Mouse (Mus musculus): ENCODE results near the gene Gm28043. TPM values are rescaled to one million over a fixed set of nuclear protein-coding genes. Genes with fewer than 3 reads are reported as not detected.
A peak's percentile ranks its signal among the peaks of the same experiment; 100 is the strongest.

Gm28043 gene
- total and polyA plus RNA-seq, 3 experiments, result 3.6 to 4.2 (median 3.7) TPM

DNA sequence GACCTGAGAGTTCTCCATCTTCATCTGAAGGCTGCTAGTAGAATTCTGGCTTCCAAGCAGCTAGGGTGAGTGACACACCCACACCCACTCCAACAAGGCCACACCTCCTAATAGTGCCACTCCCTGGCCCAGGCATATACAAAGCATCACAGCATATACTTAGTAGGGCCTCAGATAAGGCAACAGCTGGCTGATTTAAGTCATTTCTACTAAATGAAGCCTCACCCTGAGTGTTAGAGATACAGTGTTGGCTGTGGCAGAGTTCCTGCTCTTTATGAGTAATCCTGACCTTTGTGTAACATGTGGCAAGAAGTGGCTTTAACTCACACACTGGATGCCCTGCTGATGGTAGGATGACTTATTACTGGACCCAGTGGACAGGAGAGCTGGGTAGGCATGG lies 55.3 kb downstream of the Gm28043 start:
- H3K4me3 ChIP-seq (replicated peaks in 1 of 3; ENCODE audit: low read depth in 2 of 3, low read length in 2 of 3, poor library complexity in 1 of 3), result no peak overlapping the region
- TF ChIP-seq RCOR1 (conservative IDR thresholded peaks at IDR 0.05; ENCODE audit: low read depth, low read length), result no peak
- H3K4me2 ChIP-seq (ENCODE audit: insufficient read depth, low read depth, poor library complexity, severe bottlenecking), result no peak overlapping the region
- no peak overlapping the region for H3K27ac ChIP-seq (ENCODE audit: insufficient read depth, low read depth)
- no peaks in the 10 kb centered on the region for H3K27me3 ChIP-seq (replicated peaks)
- in situ Hi-C loops (cut with MboI; ENCODE audit: low pct_ligation_motif_present, low pct_unique_long_range_greater_than_20kb, low sequenced_read_pairs) (no loop called here), dilution Hi-C loops (cut with MboI; ENCODE audit: extremely low pct_ligation_motif_present, extremely low pct_unique_long_range_greater_than_20kb, low sequenced_read_pairs) (no loop called here)
- DNase-seq (ENCODE audit: extremely low read depth), result no peak
- H3K4me1 ChIP-seq (ENCODE audit: control insufficient read depth in 1 of 2, insufficient read depth in 2 of 2), result peaks cover 2 to 42% of the 10 kb centered on the region in 2 experiments
- H3K36me3 ChIP-seq (replicated peaks in 1 of 2; ENCODE audit: control insufficient read depth in 1 of 2, insufficient read depth in 1 of 2, low read length in 1 of 2), result peaks cover 51 to 88% of the 10 kb centered on the region in 2 experiments
- no peak overlapping the region for H3K9ac ChIP-seq (ENCODE audit: insufficient read depth, low read depth)
- no peaks in the 10 kb centered on the region for H3K9me3 ChIP-seq (replicated peaks; ENCODE audit: low read length)
- H3K79me2 ChIP-seq (replicated peaks; ENCODE audit: control insufficient read depth, extremely low read depth, insufficient read depth, poor library complexity, severe bottlenecking), result peaks cover 35% of the 10 kb centered on the region

DNA sequence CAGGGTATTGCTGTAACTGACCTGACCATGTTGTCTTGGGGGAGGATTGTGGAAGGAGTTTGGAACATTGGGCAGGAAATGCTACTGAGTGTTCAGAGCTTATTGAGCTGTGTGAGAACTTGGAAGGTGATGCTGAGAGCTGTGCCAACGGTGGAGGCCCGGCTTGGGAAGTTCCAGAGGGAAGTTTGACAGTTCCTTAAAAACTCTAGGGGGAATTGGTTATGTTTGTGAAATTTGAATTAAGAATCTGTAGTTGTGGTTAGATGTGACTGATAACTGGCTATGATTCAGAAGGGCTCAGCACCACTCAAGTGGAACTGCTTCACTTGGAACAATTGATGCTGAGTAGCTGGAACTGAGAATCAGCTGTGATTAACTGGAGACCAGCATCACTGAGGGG lies 56.3 kb downstream of the Gm28043 start:
- Histone ChIP-seq H3K4me1 (ENCODE audit: control insufficient read depth in 1 of 2, insufficient read depth in 2 of 2) (peaks cover 2 to 46% of the 10 kb centered on the region in 2 experiments), H3K4me2 (ENCODE audit: insufficient read depth, low read depth, poor library complexity, severe bottlenecking) (no peak overlapping the region), H3K27ac (ENCODE audit: insufficient read depth, low read depth) (no peak overlapping the region)

DNA sequence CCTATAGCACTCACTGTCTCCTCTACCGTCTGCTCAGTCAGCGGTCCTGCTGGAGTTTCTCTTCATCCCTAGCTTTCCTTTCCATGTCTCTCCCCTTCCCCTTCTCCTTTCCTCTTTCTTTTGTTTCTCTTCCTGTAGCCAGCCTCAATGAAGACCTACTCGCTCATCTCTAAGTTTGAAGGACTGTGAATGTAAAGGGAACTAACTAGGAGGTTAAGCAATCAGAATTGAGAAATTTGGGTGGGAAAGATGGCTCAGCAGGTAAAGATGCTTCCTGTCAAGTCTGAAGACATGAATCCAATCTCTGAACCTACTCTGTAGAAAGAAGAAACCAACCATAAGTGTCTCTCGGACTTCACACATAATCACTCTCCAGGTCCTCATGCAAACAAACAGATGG lies 58.6 kb downstream of the Gm28043 start:
- Histone ChIP-seq H3K4me2 (ENCODE audit: insufficient read depth, low read depth, poor library complexity, severe bottlenecking) (no peak overlapping the region), H3K4me3 (replicated peaks in 1 of 3; ENCODE audit: low read depth in 2 of 3, low read length in 2 of 3, poor library complexity in 1 of 3) (no peak overlapping the region), H3K27ac (ENCODE audit: insufficient read depth, low read depth) (no peak overlapping the region), H3K9me3 (replicated peaks; ENCODE audit: low read length) (no peaks in the 10 kb centered on the region), H3K27me3 (replicated peaks) (no peaks in the 10 kb centered on the region), H3K79me2 (replicated peaks; ENCODE audit: control insufficient read depth, extremely low read depth, insufficient read depth, poor library complexity, severe bottlenecking) (peaks cover 18% of the 10 kb centered on the region), H3K9ac (ENCODE audit: insufficient read depth, low read depth) (no peak overlapping the region), H3K4me1 (ENCODE audit: control insufficient read depth in 1 of 2, insufficient read depth in 2 of 2) (peaks cover 14 to 62% of the 10 kb centered on the region in 2 experiments), H3K36me3 (replicated peaks in 1 of 2; ENCODE audit: control insufficient read depth in 1 of 2, insufficient read depth in 1 of 2, low read length in 1 of 2) (peaks cover 58 to 91% of the 10 kb centered on the region in 2 experiments)
- in situ Hi-C loops (cut with MboI; ENCODE audit: low pct_ligation_motif_present, low pct_unique_long_range_greater_than_20kb, low sequenced_read_pairs), result no loop called here
- TF ChIP-seq USF1 (IDR thresholded peaks at IDR 0.05; ENCODE audit: low read depth, low read length), result no peak
- TF ChIP-seq CHD2 (IDR thresholded peaks at IDR 0.05; ENCODE audit: low read length), result no peak
- no peak for TF ChIP-seq MXI1 (IDR thresholded peaks at IDR 0.05; ENCODE audit: low read depth, low read length)
- no peak for DNase-seq (ENCODE audit: extremely low read depth)
- dilution Hi-C loops (cut with MboI; ENCODE audit: extremely low pct_ligation_motif_present, extremely low pct_unique_long_range_greater_than_20kb, low sequenced_read_pairs), result no loop called here

More for the DNA sequence above, 56.3 kb downstream of the Gm28043 start:
- H3K36me3 ChIP-seq (replicated peaks in 1 of 2; ENCODE audit: control insufficient read depth in 1 of 2, insufficient read depth in 1 of 2, low read length in 1 of 2), result peaks cover 58 to 91% of the 10 kb centered on the region in 2 experiments
- H3K27me3 ChIP-seq (replicated peaks), result no peaks in the 10 kb centered on the region
- H3K79me2 ChIP-seq (replicated peaks; ENCODE audit: control insufficient read depth, extremely low read depth, insufficient read depth, poor library complexity, severe bottlenecking), result peaks cover 28% of the 10 kb centered on the region
- TF ChIP-seq ETS1 (conservative IDR thresholded peaks at IDR 0.05; ENCODE audit: low read depth, low read length), result 0 out of 2 replicates have a peak, but pooled peaks have one; percentile 24
- no peak for TF ChIP-seq POLR2AphosphoS2 (IDR thresholded peaks at IDR 0.05; ENCODE audit: low read depth, low read length)
- in situ Hi-C loops (cut with MboI; ENCODE audit: low pct_ligation_motif_present, low pct_unique_long_range_greater_than_20kb, low sequenced_read_pairs) (no loop called here), dilution Hi-C loops (cut with MboI; ENCODE audit: extremely low pct_ligation_motif_present, extremely low pct_unique_long_range_greater_than_20kb, low sequenced_read_pairs) (no loop called here)
- no peaks in the 10 kb centered on the region for H3K9me3 ChIP-seq (replicated peaks; ENCODE audit: low read length)
- H3K9ac ChIP-seq (ENCODE audit: insufficient read depth, low read depth), result no peak overlapping the region
- H3K4me3 ChIP-seq (replicated peaks in 1 of 3; ENCODE audit: low read depth in 2 of 3, low read length in 2 of 3, poor library complexity in 1 of 3), result no peak overlapping the region
- DNase-seq (ENCODE audit: extremely low read depth), result peak; percentile 44

DNA sequence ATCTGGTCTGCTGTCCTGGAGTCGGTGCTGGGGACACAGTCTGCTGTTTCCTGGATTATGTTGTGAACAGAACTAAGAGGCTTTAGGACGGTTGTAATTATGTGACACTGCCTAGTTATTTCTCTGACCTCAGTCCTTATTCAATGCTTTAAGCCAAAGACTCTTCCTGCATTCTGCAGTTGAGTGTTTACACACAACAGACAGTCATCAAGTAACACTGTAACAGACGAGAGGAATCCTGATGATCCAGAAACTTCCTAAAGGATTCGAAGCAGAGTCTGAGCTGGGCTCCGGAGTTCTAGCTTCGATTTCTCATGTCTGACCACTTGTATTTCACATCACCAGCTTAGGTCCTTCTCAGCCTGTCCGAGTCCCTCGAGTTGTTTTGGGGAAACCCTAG lies 63.9 kb downstream of the Gm28043 start:
- H3K4me1 ChIP-seq (ENCODE audit: control insufficient read depth in 1 of 2, insufficient read depth in 2 of 2), result peaks cover 29 to 61% of the 10 kb centered on the region in 2 experiments
- DNase-seq (ENCODE audit: extremely low read depth), result no peak
- peaks cover 2% of the 10 kb centered on the region; the same call in 1 of the 2 replicates for H3K79me2 ChIP-seq (replicated peaks; ENCODE audit: control insufficient read depth, extremely low read depth, insufficient read depth, poor library complexity, severe bottlenecking)
- H3K27ac ChIP-seq (ENCODE audit: insufficient read depth, low read depth), result peak overlapping the region; percentile 100
- in situ Hi-C loops (cut with MboI; ENCODE audit: low pct_ligation_motif_present, low pct_unique_long_range_greater_than_20kb, low sequenced_read_pairs) (no loop called here), dilution Hi-C loops (cut with MboI; ENCODE audit: extremely low pct_ligation_motif_present, extremely low pct_unique_long_range_greater_than_20kb, low sequenced_read_pairs) (no loop called here)
- no peaks in the 10 kb centered on the region for H3K27me3 ChIP-seq (replicated peaks)
- peaks cover 73 to 87% of the 10 kb centered on the region in 2 experiments for H3K36me3 ChIP-seq (replicated peaks in 1 of 2; ENCODE audit: control insufficient read depth in 1 of 2, insufficient read depth in 1 of 2, low read length in 1 of 2)
- TF ChIP-seq MAZ (IDR thresholded peaks at IDR 0.05; ENCODE audit: low read depth, low read length) (no peak), NELFE (IDR thresholded peaks at IDR 0.05; ENCODE audit: low read depth, low read length) (0 out of 2 replicates have a peak, but pooled peaks have one; percentile 4), CHD2 (IDR thresholded peaks at IDR 0.05; ENCODE audit: low read length) (no peak)
- H3K4me2 ChIP-seq (ENCODE audit: insufficient read depth, low read depth, poor library complexity, severe bottlenecking), result peak overlapping the region; percentile 92
- H3K9ac ChIP-seq (ENCODE audit: insufficient read depth, low read depth), result peak overlapping the region; percentile 69
- peak overlapping the region in 2 of 3 experiments; percentile 25 to 51 for H3K4me3 ChIP-seq (replicated peaks in 1 of 3; ENCODE audit: low read depth in 2 of 3, low read length in 2 of 3, poor library complexity in 1 of 3)
- no peaks in the 10 kb centered on the region for H3K9me3 ChIP-seq (replicated peaks; ENCODE audit: low read length)
